ENCODE assay signal across 9 mouse cellular contexts in genomic region chr12:80013577-80013903, GRCm38 (mm10).
DNase-seq lines count a peak whose midpoint lies in the region; ATAC-seq lines count a peak whose summit lies in the region.
"Had no signal": no experiment of that assay in that cellular context is flagged by ENCODE, and none has a peak within 500 bp of the region (broad histone marks: within the 10 kb centered on the region; RNA-seq: fewer than 3 reads in every experiment).

No protein-coding gene starts in this region.

- 82% methylated on average over 6 of the region's 6 CpGs for WGBS in forebrain, embryonic 10.5 days
- WGBS in forebrain, embryonic 11.5 days, result 83% methylated on average over 6 of the region's 6 CpGs
- 58% methylated on average over 6 of the region's 6 CpGs for WGBS in neural tube, embryonic 11.5 days
- WGBS in midbrain, embryonic 10.5 days, result 78% methylated on average over 6 of the region's 6 CpGs

- no peak overlapping the region for H3K4me2 ChIP-seq in forebrain, embryonic 11.5 days (ENCODE audit: low read depth, low read length, severe bottlenecking)
- peak overlapping the region; percentile 22; the same call in 1 of the 2 replicates for H3K4me2 ChIP-seq in neural tube, embryonic 11.5 days (ENCODE audit: low read depth)

- H3K4me3 ChIP-seq in forebrain, embryonic 10.5 days, result no peak overlapping the region
- H3K4me3 ChIP-seq in forebrain, embryonic 11.5 days (ENCODE audit: low read depth, low read length), result no peak overlapping the region
- H3K4me3 ChIP-seq in neural tube, embryonic 11.5 days (ENCODE audit: low read depth, low read length), result no peak overlapping the region
- no peak overlapping the region for H3K4me3 ChIP-seq in midbrain, embryonic 10.5 days

- no peaks in the 10 kb centered on the region for H3K27me3 ChIP-seq in forebrain, embryonic 10.5 days (ENCODE audit: poor library complexity, severe bottlenecking)
- no peaks in the 10 kb centered on the region for H3K27me3 ChIP-seq in forebrain, embryonic 11.5 days (ENCODE audit: control insufficient read depth, insufficient read depth, low read length)
- no peaks in the 10 kb centered on the region for H3K27me3 ChIP-seq in neural tube, embryonic 11.5 days (ENCODE audit: control insufficient read depth, insufficient read depth, low read length)
- peaks cover 4% of the 10 kb centered on the region; the same call in 1 of the 2 replicates for H3K27me3 ChIP-seq in midbrain, embryonic 10.5 days (ENCODE audit: low read depth, poor library complexity, severe bottlenecking)
- H3K27me3 ChIP-seq: Patski had no signal

- H3K9ac ChIP-seq in forebrain, embryonic 11.5 days (ENCODE audit: low read length), result no peak overlapping the region
- H3K9ac ChIP-seq in neural tube, embryonic 11.5 days (ENCODE audit: low read length), result 0 out of 2 replicates have a peak overlapping the region, but pooled peaks have one; percentile 32

- no peak for ATAC-seq in forebrain, embryonic 11.5 days (replicated peaks; ENCODE audit: low FRiP score)
- ATAC-seq in neural tube, embryonic 11.5 days (ENCODE audit: insufficient read depth, low FRiP score, low TSS enrichment), result no peak
- ATAC-seq: Patski had no signal

- peaks cover 35% of the 10 kb centered on the region for H3K4me1 ChIP-seq in forebrain, embryonic 10.5 days
- H3K4me1 ChIP-seq in forebrain, embryonic 11.5 days (replicated peaks; ENCODE audit: control insufficient read depth, insufficient read depth, low read length), result peaks cover 10% of the 10 kb centered on the region; the same call in 1 of the 2 replicates
- peaks cover 9% of the 10 kb centered on the region for H3K4me1 ChIP-seq in neural tube, embryonic 11.5 days (ENCODE audit: control insufficient read depth, insufficient read depth, low read length)
- peaks cover 31% of the 10 kb centered on the region for H3K4me1 ChIP-seq in midbrain, embryonic 10.5 days

- no peaks in the 10 kb centered on the region for H3K36me3 ChIP-seq in forebrain, embryonic 10.5 days (replicated peaks)
- no peaks in the 10 kb centered on the region for H3K36me3 ChIP-seq in forebrain, embryonic 11.5 days (ENCODE audit: control insufficient read depth, insufficient read depth, low read length)
- H3K36me3 ChIP-seq in neural tube, embryonic 11.5 days (ENCODE audit: control insufficient read depth, insufficient read depth, low read length), result no peaks in the 10 kb centered on the region
- no peaks in the 10 kb centered on the region for H3K36me3 ChIP-seq in midbrain, embryonic 10.5 days

- DNase-seq in forebrain, embryonic 10.5 days (ENCODE audit: extremely low spot score, low spot score), result no peak
- DNase-seq in forebrain, embryonic 11.5 days (ENCODE audit: low spot score), result no peak
- no peak for DNase-seq in neural tube, embryonic 11.5 days (ENCODE audit: low spot score)
- DNase-seq in neural tube, embryonic 10.5 days (ENCODE audit: extremely low spot score, low spot score), result no peak
- DNase-seq in midbrain, embryonic 10.5 days (ENCODE audit: low spot score), result no peak
- no peak for DNase-seq in adrenal gland, adult 8-10 months
- no peak for DNase-seq in adrenal gland, adult 18-20 months (ENCODE audit: low spot score in 2 of 2)
- DNase-seq in adrenal gland, postnatal 25 days, result no peak

- H3K27ac ChIP-seq in forebrain, embryonic 10.5 days, result peak overlapping the region; percentile 74
- no peak overlapping the region for H3K27ac ChIP-seq in forebrain, embryonic 11.5 days (ENCODE audit: low read depth, low read length)
- no peak overlapping the region for H3K27ac ChIP-seq in neural tube, embryonic 11.5 days (ENCODE audit: low read depth, low read length)
- peak overlapping the region; percentile 80 for H3K27ac ChIP-seq in midbrain, embryonic 10.5 days (replicated peaks)

- H3K9me3 ChIP-seq in forebrain, embryonic 10.5 days, result no peaks in the 10 kb centered on the region
- H3K9me3 ChIP-seq in forebrain, embryonic 11.5 days (ENCODE audit: control insufficient read depth, low read length), result no peaks in the 10 kb centered on the region
- H3K9me3 ChIP-seq in neural tube, embryonic 11.5 days (ENCODE audit: control insufficient read depth, low read length), result no peaks in the 10 kb centered on the region
- H3K9me3 ChIP-seq in midbrain, embryonic 10.5 days (replicated peaks), result no peaks in the 10 kb centered on the region

Comparison
In these comparisons a context has a peak if more than half of its experiments do, and no peak if none do; other contexts are left out.
1. H3K27ac ChIP-seq: peak in forebrain, embryonic 10.5 days (single experiment) and midbrain, embryonic 10.5 days (single experiment); none in forebrain, embryonic 11.5 days (single experiment) and neural tube, embryonic 11.5 days (single experiment).